Mouse (Mus musculus): Measurements from ENCODE around the gene Tmem268. TPM values are rescaled to one million over a fixed set of nuclear protein-coding genes. Genes with fewer than 3 reads are reported as not detected.
A peak's percentile ranks its signal among the peaks of the same experiment; 100 is the strongest.

The Tmem268 gene
- total RNA-seq (2021) = 10 to 100 TPM; 10.8 to 14.2 TPM
- long read RNA-seq, experiment 1, transcript Tmem268-201 (10 exons, 3,765 nt) = major isoform, 10 of 15 reads
- long read RNA-seq, experiment 1, partial matches to known transcripts = 0 of 15 reads
- long read RNA-seq, experiment 1, other reads (novel, unspliced or antisense) = 5 of 15 reads
- long read RNA-seq, experiment 2, transcript Tmem268-201 (10 exons, 3,765 nt) = major isoform, 21 of 37 reads
- long read RNA-seq, experiment 2, partial matches to known transcripts = 6 of 37 reads
- long read RNA-seq, experiment 2, other reads (novel, unspliced or antisense) = 10 of 37 reads

DNA sequence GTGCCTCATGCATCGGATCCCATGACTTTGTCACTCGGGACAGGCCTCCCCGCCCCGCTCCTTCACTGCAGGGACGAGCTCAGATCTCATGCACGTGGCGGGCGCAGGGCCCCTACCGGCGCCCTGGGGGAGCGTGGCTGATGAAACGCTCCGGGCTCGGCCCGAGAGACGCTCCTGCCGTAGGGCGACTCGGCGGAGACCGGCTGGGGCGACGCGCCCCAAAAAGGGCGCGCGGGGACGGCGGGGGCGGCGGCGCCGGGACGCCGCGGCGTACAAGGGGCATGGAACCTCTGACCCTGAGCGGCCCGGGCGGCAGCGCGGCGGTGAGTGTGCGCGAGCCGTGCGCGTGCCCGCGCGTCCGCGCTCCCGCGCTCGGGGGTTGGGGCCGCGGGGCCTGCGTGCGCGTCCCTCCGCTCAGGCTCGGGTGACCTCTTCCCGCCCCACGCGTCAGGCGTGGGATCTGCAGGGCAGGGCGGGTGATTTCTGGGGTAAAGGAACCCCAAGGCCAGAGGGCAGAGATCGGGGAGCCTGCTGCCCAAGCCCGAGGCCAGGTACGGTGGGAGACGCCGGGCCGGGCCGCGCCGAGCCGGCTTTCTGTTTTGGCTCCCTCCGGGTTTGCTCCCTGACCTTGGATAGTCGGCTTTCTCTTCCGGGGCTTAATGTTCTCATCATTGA lies at the start of gene Tmem268:
TSS of gene Tmem268 (plus strand) at position 375 of the 675 bp plus-strand sequence.
- peak; percentile 57 to 73 for DNase-seq (ENCODE audit: low spot score in 2 of 2)

DNA sequence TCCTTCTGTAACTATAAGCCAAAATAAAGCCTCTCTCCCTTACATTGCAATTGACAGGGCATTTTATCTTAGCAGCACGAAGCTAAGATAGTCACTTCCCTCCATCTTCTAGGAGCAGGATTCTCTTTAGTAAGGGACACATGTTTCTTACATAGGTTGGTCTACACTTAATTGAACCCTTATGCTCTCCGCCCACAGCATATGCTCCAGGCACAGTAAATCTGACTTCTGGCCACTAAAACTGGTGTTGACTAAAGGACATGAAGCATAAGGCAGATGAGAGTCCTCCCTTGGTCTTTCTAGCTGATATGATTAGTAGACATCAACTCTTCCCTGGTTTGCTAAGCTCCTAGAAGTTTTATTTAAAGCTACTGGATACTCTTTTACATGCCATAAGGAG lies 45.7 kb upstream of the Tmem268 start:
- DNase-seq (ENCODE audit: low spot score in 2 of 2) = no peak

DNA sequence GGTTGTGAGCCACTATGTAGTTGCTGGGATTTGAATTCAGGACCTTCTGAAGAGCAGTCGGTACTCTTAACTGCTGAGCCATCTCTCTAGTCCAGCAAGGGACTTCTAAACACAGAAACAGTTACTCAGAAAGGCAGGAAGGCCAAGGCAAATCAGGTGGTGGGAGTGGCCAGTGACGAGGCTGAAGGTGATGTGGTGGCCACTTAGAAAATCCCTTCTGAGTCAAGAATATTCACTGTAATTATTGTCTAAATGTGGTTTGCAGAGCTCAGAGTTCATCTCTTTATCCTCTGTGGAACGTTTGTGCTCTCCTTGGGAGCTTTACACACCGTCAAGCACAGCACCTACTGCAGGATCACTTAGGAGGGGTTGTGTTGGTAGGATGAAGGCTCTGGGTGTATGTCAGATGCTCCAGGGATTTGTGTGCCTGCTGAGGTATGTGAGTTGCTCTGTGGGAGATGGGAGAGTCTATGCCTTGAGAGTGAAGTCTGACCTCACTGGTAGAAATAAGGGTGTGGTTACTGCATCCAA lies 44.1 kb upstream of the Tmem268 start:
- no peak for DNase-seq (ENCODE audit: low spot score in 2 of 2)

DNA sequence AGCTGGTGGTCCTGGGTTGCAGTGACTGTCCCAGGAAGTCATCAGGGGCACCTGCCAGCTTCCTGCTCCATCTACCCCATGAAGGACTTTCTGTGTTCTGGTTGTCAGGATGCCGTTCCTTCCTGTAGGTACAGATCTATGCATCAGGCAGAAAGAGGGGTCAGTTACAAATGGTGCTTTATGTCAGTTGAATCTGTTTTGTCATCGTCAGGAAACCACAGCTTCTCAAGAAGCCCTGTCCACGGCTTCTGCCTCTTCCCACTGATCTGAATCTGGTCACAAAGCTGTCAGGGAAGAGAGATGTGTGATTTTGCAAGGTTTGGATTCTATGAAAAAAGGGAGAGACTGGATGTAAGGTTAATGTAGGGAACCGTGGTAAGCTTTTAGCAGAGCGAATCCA lies 43.6 kb upstream of the Tmem268 start:
- no peak for DNase-seq (ENCODE audit: low spot score in 2 of 2)

DNA sequence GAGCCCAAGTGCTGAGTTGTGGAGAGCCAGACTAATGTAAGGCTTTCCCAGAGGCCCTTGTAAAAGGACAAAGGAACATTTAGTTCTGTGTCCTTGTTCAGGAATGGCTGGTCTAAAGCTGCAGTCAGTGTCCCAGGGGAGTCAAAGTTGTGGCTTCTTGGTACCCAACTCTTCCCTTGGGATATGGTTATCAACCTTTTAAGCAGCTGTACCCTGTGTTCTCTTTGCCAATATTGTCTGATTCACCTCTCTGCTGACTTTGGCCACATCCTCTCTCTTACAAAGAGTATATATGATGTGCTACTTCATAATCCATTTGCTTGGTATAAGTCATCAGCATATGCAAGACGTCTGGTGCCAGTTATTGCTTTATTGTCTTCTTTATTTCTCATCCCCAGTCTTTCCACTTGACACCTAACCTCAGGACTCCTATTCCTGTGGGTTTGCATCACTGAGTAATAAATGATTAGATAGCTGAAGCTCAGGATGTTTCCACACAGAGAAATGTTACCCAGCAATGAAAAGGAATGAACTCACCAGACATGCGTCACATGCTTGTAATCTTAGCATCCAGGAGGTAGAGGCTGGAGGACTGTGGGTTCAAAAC lies 36.7 kb upstream of the Tmem268 start:
- no peak for DNase-seq (ENCODE audit: low spot score in 2 of 2)

DNA sequence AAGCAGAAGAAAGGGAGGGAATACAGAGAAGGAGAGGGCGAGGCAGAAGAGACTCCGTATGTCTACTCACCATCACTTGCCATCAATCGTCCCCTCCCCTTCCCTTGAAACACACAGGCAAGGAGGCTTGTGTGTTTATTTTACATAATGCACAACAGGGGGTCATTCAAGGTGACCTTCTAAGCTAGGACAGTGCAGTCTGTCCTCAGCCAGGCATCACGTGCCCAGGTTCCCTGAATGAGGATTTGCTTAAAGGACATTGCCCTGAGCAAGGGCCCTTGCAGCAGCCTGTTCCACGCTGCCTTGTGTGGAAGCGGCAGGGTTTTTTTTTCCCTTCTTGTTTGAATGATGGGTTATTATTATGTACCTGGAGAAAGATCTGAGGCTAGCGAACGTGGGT lies 33.1 kb upstream of the Tmem268 start:
- no peak for DNase-seq (ENCODE audit: low spot score in 2 of 2)

DNA sequence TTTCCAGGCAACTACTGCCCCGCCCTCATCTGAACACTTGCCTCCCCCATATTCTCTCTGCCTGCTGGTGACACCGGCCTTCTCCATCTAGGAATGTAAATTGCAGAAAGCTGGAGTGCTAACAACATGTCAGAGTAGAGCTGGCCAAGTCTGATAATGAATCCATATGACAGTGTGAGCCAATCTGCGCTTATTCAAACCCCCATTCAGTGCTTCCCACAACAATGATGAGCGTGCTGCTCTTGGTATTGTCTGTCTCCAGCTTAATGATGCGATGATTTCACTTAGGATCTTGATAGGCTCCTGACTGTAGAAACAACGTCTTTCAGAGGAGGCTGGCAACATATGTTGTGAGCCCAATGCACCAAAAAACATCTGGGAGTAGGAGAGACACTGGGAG lies 29.6 kb upstream of the Tmem268 start:
- no peak for DNase-seq (ENCODE audit: low spot score in 2 of 2)

DNA sequence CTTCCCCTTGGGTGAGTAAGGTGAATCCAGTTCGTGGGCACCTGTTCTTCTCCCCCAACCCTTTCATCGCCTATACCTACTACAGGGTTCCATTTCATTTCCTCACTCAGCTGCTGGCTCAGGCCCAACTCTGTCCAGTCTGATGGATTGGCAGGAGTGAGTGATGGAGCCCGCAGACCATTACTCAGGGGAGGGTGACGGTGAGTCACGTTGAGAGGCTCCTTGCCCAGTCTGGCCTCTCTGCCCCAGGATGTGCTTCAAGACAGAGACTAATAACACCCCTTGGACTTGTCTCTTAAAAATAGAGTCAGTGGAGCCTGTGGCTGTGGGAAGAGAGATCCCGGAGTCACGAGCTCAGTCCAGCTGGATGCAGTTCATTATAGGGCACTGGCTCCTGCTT lies 28.2 kb upstream of the Tmem268 start:
- DNase-seq (ENCODE audit: low spot score in 2 of 2) = no peak

DNA sequence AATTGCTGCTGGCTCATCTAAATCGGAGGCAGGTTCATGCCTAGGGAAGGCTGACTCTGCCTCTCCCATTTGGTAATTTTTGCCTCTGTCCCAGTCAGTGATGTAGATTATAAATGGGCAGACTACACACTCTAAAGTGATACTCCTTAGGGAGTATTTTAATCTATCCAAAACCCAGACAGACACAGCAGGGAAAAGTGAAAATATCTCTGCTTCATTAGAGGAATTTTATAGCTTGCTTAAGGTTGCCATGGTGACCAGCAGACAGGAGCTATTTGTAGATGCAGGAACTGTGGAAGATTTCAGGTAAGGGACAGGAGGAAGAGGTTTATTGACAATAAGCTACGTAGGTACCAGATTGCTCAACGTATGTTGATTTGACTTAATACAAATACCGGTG lies 21.0 kb upstream of the Tmem268 start:
- no peak for DNase-seq (ENCODE audit: low spot score in 2 of 2)

DNA sequence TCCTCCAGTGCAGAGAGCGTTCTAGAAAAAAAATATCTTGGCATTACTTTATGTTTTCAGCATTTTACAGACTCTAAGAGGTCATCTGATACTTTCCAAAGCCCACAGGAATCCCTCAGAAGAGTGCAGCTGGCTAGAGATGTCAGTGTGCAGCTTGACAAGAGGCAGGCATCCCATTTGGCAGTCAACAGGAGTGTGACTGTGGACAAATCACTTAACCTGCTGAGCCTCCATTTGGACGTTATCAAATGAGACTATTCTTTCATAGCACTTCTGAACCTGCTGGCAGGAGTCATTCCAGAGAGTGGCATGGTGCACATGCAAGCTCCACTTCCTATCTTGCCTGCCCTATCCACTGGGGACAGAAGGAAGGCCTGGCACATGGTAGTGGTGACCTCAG lies 16.4 kb upstream of the Tmem268 start:
- DNase-seq (ENCODE audit: low spot score in 2 of 2) = no peak

DNA sequence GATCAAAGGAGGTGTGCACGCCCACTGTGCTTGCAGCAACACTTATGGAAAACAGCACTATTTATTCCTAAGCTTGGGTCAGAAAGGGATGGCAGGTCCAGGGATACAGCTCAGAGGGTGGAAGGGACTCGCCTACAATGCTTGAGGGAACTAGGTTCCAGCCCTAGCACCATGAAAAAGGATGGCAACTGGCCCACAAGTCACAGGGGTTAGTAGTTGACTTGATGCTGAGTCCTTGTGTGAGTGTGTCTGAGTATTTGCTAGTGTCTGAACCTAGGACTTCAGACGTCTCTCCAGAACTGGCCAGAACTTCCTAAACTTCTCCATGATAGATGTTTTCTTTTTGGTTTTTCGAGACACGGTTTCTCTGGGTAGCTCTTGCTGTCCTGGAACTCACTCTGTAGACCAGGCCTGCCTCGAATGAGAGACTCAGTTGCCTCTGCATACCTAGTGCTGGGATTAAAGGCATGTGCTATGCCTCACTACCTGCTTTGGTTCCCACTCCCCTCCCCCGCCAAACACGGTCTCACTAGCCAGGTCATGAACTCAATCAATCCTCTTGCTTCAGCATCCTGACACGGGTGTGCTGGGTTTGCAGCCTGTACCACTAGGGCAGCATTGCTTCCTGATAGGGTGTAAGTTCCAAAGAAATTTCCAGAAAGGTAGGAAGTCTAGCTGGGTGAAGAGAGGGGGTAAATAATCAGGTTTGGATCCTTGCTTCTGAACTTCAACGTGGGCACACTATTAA lies 14.7 kb upstream of the Tmem268 start:
- DNase-seq (ENCODE audit: low spot score in 2 of 2) = no peak

DNA sequence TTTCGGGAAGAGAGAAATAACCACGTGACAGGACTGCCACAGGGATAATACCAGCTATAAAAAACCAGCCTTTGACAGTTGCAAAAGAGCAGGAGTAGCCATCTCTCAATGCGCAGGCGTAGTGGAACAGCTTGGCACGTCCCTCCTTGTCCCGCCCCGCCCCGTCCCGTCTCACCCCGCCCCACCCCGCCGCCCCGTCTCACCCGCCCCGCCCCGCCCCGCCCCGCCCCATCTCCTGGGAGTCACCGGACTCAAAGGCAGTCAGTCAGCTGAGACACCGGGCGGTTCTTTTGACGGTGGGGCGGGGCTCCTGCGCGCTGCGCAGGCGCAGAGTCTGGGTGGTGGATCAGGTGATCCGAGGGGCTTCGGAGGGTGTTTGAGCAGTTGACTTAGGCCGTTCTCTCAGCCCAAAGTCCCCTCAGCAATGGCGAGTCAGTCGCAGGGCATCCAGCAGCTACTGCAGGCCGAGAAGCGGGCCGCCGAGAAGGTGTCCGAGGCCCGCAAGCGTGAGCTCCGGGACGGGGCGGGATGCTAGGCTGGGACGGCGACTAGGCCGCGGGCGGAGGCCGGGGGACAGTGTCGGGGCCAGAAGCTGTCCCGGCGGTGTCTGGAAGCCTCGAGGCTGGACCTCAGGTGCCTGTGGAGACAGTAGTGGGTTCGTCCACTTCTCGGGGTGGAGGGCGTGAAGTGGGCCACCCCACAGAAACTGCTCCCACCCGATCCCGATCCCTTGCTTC lies 13.9 kb upstream of the Tmem268 start, which contains the start of gene Atp6v1g1:
TSS of gene Atp6v1g1 (plus strand) at position 279 of the 737 bp plus-strand sequence.
- DNase-seq (ENCODE audit: low spot score in 2 of 2) = peak; percentile 83 to 90

DNA sequence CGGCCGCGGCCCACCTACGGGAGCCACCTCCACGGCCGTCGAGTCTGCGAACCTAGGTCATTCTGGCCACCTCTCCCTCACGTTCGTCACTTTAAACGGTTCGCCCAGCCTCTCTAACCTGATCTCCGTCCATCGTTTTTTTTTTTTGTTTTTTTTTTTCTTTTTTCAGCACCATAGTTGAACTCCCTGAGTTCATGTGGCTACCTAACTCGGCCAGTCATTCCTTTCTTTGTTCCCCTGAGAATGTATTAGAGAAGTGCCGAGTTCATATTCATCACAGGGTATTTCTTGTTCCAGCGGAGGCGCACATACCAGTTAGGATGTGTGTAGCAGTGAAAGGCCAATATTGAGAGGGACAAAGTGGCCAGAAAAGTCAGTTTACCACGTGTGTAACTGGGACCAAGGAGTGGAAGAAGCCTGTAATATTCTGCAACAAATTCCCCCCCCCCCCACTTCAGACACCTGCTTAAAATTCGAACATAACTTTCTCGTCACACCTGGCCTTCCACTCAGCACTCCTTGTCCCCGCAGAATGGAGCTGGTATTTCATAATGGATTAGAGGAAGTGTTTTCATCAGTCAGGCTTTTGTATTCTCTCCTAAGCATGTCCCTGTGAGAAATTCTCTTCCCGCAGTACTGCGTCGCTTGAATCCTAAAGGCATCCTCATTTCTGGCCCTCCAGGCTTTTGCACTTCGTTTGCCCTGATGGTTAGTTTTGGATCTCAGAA lies 13.2 kb upstream of the Tmem268 start:
- no peak for DNase-seq (ENCODE audit: low spot score in 2 of 2)

DNA sequence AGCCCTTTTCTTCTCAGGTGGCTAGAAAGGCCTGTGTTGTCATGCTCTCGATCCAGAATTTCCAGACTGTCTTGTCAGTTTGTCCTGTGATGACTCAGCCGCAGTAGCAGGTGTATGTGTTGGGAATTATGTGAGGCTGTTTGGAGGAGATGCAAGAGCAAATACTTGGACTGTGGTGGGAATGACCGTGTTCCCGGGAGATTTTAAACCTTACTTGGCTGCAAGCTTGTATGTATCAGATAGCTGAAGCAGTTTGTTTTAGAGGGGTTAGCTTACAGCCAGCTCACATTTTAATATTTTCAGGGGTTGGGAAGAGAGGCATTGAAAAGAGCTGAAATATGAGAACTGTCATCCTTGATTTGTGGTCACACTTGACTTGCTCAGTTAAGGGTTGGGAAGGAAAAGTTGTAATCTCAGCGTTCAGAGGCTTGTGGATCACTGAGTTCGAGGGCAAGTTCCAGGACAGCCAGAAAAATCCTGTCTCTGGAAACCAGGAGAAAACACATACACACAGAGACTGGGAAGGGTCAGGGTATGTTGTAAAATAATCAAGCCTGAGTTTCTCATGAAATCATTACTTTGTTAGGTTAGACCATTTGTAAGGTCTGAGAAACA lies 12.0 kb upstream of the Tmem268 start:
- no peak for DNase-seq (ENCODE audit: low spot score in 2 of 2)

DNA sequence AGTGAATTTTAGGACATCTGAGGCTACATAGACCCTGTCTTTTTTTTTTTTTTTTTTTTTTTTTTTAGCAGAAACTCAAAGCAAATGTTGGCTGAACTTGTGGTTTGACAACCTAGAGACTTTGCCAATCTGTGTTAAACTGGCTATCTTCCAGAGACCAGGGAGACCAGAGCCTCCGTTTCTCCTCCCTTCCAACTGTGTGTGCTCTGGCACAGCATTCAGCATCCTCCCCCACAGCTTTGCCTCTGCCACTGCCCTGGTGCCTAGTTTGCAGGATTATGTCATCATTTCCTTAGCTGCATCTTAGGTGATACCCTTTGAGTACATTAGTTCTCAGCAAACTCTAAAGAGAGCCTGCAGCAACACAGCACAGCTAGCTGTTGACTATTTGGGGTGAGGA lies 10.8 kb upstream of the Tmem268 start:
- DNase-seq (ENCODE audit: low spot score in 2 of 2) = no peak

DNA sequence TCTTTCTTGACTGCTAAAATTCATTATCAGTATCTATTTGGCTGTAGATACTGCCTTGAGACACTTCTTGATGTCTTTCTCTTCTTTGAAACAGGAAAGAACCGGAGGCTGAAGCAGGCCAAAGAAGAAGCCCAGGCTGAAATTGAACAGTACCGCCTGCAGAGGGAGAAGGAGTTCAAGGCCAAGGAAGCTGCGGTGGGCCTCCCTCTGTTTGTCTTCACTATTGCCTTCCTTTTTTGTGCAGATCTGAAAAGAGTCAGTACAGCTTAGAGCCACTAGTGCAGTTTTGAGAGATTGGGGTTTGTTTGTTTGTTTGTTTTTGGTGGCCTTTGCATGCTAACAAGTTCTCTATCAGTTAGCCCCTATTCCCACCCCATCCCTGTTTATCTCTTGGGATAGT lies 10.1 kb upstream of the Tmem268 start:
- no peak for DNase-seq (ENCODE audit: low spot score in 2 of 2)

DNA sequence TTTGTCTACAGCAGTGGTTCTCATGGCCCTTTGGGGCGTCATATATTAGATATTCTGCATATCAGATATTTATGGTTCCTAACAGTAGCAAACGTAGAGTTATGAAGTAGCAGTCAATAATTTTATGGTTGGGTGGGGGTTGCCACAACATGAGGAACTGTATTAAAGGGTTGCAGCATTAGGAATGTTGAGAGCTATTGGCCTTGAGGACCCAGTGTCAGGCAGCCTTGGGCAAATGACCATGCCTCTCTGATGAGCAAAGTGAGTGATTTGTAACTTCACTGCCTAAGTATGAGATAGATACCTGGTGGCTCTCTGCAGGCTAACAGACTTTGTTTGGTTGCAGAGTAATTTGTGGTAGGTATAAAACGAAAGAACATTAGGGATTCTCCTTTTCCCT lies 7.7 kb upstream of the Tmem268 start:
- no peak for DNase-seq (ENCODE audit: low spot score in 2 of 2)

DNA sequence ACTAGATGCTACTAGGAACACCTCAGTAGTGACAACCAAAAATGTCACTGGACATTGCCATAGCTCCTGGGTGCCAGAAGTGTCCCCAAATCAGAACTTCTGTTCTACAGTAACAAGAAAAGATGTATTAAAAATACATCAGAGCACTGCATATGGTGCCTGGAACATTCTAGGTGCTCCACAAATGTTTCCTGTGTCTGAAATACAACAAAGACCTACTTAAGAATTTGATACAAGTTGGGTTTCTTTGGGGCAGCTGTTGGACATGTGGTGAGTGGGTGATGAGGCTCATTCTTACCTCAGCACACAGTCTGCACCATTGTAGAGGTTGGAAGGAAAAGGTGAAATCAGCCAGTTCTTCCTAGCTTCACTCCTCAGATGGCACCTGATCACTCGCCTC lies 5.7 kb upstream of the Tmem268 start:
- no peak for DNase-seq (ENCODE audit: low spot score in 2 of 2)

DNA sequence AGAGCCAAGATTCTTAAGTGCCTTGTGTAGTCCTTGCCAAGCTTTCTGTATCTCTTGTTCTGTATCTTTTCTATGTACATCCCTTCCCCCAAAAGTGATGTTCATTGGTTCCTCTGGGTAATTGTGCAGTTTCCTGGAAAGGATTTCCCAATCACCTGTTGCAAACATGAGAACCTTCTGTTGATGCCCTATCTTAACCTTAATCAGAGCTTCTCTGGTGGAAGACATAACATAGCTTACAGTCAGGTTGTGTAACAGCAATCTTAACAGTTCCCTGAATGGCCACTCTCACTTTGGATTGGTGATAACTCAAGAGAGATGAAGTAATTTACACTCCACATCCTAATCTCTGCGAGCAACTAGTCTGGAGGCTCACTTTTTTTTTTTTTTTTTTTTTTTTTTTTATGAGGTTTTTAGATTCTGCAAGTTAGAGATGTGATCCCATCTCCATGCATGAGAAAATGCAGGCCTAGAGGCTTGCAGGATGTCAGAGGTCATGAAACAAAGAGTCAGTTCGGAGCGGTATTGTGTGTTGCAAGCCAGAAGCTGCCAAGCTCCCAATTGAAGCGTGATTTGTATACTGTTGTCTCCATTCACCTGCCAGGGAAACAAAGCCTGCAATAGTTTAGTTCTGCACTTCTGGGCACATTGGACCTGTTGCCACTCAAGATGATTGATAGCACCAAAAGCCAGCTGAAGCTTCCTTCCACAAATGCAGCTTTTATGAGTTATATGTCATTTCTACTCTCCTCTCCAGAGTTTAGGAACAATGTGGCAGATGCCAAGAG lies 4.6 kb upstream of the Tmem268 start:
- DNase-seq (ENCODE audit: low spot score in 2 of 2) = no peak

Measured in adrenal gland, postnatal 4 days (tissue).